Mouse (Mus musculus): Measurements from ENCODE around the gene Pth2r.

Gene Pth2r

DNA sequence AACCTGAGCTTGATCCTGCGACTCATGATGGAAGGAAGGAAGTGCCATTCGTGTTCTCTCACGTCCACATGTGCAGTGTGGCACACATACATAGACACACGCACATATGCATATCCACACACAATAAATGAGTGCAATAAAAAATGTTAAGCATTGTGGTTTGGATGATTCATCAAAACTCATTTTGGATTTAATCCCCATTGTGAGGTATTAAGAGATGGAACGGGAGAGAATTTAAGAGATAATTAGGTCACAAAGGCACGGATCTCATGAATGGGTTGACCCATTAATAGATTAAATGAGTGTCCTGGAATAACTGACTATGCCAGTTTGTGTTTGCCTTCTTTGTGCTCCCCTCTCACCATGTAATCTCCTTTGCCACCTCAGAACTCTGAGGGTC is at the start of gene Pth2r:
Pth2r (plus strand) TSS at position 301 of the 400 bp plus-strand sequence.
- no peak for DNase-seq (ENCODE audit: low read depth, low spot score)

DNA sequence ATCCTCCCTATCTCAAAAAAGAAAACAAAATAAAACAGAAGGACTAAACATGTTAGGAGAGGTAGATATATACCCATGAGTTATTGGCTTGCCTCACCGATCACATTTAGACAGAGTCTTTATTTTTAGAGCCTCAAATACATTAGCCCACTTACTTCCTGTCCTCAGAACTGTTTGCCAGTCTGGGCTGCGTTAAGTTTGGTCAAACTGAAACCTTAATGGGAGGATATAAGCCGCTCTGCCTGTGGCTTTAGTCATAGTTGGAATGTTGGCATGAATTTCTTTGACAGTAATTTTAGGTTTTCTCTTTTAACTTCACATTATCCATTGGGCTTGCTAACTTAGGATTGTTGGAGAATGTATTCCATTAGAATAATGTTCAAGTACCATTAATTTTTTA is 44.1 kb upstream of the Pth2r start:
- DNase-seq (ENCODE audit: low read depth, low spot score): peak; percentile 10

DNA sequence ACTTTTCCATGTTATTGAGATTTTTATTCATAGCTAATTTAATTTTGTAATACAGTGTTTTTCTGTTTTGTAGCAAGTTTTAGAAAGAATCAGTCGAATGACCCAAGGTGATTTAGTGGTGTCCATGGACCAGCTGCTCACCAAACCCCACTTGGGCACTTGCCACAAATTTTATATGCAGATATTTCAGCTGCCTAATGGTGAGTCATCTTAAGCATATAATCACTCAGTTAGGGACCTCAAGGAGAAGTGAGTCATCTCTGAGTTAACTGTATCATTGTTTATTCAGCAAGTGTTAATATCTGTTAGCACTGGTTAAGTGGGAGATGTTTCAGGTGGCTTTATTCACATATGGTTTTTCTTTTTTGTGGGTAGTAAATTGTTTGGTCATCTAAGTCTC is 36.2 kb upstream of the Pth2r start:
- peak; percentile 21 for DNase-seq (ENCODE audit: low read depth, low spot score)

DNA sequence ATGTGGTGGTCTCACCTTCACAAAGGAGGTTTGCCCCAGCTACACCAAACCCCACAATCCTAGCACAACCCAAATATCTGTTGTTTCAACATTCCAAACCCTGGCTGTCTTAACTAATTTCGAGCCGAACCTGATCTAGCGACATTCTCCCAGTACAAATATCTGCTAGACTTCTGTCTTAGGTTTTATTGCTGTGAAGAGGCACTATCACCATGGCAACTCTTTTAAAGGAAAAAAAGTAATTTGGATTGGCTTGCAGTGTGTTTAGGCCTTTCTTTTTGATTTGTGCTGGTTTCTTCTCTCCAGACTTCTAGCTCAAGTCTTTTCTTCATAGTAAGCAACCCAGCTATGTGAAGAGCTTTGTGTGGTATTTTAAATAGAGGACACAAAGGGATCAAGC is 1.4 kb upstream of the Pth2r start:
- DNase-seq (ENCODE audit: low read depth, low spot score): peak; percentile 47

DNA sequence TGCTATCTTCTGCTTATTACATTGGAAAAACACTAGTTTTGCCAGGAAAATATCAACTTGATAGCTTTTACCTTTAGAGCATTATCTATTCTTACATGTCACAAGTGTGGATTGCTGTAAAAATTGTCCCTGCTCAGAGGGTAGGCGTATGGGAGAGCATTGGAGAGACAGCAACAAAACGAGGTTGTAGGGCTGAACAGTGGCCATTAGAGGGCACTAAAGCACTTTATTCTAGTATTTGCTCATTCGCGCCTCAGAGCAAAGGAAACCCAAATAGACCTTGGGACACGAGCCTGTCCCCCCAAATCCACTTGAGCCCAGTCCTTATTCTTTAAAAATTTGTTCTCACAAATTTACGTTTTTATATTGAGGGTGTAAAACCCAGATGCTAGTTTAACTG is 910 bp downstream of the Pth2r start:
- peak; percentile 84 for DNase-seq (ENCODE audit: low read depth, low spot score)

DNA sequence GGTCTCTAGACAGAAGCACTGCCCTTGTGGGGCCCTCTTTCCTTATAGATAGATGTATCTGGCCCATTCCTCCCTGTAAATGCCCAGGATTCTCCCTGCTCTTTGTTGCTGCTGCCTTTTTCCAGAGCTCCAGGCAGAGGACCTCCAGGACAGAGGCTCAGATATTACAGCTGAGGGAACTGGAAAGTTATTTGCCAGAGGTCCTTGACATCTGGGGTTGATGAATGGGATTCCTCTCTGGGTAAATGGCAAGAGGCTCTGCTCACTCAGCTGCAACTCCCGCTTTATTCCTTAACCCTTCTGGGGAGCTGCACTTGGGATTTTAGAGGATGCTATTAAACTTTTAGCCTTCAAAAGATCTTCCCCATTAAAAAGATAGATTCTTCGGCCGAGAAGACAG is 26.6 kb downstream of the Pth2r start:
- DNase-seq (ENCODE audit: low read depth, low spot score): no peak

DNA sequence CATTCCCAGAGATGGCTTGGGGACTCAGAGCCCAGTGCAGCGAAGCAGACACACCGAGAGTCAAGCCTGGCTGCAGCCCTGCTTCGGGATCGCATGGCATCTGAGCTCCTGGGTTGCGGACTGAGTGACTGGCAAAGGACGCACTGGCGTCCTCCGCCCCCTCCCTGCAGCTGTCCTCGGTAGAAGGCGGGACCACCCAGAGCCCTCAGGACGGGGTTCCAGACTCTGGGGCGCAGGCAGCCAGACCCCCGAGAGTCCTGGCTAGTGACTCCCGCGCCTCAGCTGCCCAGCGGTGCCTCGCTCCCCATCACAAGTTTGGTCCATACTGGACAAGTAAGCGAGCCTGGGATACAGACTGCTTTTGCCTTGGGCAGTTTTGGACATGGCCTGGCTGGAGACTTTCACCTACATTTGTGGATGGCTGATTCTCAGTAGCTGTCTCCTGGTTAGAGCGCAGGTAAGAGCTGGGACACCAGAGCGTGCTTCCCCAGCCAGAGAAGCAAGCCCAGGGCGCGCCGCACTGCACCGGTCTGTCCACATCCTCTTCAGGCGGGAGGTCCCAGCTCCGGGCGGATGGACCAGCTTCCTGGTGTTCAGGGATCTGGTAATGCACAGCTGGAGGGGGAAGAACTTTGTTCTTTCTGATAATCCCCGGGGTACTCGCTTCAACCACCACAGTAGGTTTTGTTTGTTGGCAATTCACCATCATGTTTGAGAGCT is 29.5 kb downstream of the Pth2r start:
- peak; percentile 31 for DNase-seq (ENCODE audit: low read depth, low spot score)

DNA sequence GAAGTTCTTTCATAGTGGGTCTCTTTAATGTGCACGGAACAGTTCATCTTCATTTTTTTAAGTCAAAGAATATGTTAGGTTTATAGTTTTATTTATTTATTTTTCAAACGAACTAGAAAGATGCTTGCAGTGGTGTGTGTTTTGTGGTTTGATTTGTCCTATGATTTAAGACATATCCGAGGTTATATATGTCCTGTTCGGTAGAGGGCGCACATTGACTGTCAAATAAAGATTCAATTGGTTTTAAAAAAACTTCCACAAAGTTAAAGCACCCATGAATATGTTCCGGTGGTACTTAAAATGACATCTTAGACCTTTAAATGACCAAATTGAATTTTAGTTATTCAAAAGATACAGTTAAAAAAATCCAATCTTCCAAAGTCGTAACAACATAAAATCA is 30.3 kb downstream of the Pth2r start:
- peak; percentile 88 for DNase-seq (ENCODE audit: low read depth, low spot score)

DNA sequence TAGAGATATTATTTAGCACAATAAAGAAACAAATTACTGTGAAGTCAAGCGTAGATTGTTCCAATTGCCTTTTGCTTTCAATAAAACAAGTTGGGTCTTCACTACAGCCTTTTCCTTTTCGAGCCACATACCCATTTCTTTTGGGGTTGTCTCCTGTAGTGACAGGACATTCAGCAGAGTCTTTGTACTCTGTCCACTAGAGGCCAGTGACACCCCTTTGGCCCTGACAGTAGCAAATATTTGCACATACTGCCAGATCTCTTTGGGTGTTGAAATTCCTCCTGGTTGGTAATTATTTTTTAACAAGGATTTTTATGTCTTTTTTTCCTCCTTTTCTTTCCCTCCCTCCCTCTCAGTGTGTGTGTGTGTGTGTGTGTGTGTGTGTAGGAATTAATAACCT is 31.0 kb downstream of the Pth2r start:
- peak; percentile 50 for DNase-seq (ENCODE audit: low read depth, low spot score)

DNA sequence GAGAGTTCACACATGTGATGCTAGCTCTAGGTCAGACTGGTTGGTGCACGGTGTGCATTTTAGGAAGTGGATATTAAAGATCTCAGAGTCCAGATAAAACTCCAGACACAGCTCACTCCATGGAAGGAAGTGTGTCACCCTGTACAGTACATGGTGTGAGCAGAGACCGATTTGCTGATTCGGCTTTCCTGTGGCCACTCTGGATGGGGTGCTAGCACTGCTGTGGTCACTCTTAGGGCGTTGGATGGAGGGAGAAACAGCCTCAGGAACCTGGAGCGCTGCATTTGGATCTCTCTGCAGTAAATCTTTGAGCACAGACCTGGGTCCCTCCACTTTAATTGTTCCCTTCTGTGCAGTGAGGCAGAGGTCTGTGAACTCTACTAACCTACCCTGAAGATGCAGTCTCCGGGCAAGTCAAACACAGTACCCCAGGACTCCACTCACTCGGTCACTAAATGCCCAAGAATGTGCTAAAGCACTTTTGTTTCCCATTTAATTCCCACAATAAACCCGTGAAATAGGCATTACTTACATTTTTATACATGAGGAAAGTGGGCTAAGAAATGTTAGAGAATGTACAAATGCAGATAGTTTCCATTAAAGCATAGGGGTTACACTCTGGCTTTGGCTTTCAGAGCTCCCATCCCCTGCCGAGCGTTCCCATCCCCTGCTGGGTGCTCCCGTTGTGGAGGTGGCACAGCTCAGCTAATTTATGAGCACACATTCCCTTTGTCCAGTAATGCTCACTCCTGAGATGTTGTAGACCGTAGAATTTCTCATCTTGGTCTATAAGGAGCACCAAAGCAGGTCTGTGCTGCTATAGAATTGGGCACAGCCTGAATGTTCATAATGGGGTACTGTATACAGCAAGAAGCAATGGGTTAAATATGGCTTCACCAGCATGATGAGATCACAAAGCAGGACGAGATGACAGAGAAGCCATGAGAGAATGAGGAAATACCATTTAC is 32.5 kb downstream of the Pth2r start:
- DNase-seq (ENCODE audit: low read depth, low spot score): no peak

DNA sequence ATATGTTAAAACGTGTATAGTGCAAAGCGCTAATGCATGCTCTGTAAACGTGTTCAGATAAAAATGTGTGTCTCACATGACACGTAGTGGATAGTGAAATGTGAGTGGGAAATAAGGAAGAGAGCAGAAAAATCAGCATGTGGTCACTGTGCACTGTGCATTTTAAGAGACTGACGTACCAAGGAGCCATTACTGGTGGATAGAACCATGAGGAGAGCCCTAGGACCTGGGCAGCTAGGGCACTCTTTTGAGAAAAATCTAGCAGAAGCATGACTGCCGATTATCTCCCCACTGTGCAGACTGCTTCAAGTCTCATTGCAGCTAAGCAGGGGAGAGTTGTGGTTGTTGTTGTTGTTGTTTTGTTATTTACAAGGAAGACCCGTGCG is 33.2 kb downstream of the Pth2r start:
- DNase-seq (ENCODE audit: low read depth, low spot score): no peak

DNA sequence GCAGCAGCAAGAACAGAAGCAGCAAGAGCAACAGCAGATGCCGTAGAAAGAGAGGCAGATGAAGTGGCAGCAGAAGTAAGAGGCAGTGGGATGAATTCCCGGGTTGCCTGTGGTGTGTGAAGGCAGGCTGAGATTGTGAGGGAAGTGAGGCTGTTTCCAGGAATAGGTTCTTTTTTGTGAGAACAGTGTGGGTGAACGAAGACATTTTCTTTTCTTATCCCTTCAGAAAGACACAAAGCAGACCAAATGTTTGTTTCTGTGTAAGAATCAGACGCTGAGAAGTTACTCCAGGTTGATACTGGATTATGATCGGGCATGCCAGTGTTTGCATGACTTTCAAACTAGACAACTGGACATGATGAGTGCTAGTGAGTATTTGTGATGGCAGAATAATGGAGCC is 52.2 kb downstream of the Pth2r start:
- DNase-seq (ENCODE audit: low read depth, low spot score): peak; percentile 89

DNA sequence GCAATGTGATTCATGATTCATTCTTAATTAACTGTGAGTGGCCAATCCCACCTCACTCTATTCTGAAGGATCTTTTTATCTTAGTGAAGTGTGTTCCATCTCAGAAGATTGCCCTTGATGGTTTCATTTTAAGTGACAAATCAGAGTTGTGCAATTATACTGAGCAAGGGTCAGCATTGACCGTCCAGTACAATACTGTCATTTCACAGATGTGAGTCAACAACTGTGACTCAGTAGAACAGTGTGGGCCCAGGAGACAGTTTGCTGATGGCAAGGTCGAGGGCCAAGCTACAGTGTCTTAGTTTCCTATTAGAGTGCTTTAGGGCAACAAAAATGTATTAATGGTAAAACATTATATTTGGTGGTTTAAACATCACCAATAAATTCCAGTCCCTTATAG is 55.9 kb downstream of the Pth2r start:
- no peak for DNase-seq (ENCODE audit: low read depth, low spot score)

DNA sequence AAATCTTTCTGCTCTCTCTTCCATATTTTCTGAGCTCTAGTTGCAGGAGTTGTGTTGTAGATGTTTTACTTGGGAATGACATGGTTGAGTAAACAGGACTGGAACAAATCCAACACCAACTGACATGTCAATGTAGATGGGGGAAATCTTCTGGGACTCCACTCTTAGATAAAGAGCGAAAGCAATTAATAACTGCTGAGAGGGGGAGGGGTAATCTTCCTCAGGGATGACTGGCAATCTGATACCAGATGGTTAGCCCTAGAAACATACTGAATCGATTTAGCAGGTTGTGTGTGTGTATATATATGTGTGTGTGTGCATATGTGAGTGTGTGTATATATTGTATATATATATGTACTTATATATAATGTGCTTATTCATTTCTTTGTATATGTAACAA is 58.4 kb downstream of the Pth2r start:
- DNase-seq (ENCODE audit: low read depth, low spot score): no peak

DNA sequence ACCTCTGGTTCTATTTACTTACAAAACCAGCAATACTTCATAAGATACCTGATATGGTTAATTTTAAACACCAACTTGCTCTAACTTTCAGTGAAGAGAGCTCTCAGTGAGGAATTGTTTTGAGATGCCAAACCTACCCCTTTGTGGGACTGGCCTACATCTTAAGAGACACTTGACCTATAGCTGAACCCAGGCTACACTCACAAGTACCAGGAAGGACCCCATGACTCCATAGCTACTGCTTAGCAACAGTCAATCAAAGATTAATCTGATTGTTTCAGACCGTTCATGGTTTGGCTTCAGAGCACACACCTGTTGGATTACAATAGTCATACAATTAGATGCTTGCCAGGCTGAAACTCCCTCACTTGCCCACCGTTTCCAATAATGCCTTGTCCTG is 71.1 kb downstream of the Pth2r start:
- no peak for DNase-seq (ENCODE audit: low read depth, low spot score)

DNA sequence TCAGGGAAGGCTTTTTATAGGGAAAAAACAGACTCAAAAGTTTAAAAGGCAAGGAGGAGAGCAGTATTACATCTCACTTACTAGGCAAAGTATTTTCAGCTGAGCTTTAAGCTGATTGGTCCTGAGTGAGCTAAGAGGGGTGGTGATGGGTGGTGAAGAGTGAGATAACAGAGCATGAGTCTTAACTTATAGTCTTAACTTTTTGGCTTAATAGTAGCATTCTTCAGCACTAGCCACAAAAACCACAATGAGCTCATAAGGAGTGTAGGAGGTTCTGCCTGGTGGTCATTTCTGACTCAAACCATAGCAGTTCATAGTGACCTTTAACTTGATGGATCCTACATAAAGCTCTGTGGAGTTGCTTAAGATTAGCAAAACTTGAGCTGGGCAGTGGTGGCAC is 72.3 kb downstream of the Pth2r start:
- DNase-seq (ENCODE audit: low read depth, low spot score): no peak

DNA sequence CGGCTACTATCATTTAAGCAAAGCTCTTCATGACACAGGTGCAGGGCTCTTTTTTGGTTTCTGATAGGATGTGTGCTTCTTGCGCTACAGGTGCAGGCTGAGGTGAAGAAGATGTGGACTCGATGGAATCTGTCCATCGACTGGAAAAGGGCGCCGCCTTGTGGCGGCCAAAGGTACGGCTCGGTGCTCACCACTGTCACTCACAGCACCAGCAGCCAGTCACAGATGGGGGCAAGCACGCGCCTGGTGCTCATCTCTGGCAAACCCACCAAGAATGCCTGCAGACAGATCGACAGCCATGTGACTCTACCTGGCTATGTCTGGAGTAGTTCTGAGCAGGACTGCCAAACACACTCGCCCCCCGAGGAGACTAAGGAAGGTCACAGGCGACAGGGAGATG is 106.5 kb downstream of the Pth2r start:
- DNase-seq (ENCODE audit: low read depth, low spot score): peak; percentile 29

DNA sequence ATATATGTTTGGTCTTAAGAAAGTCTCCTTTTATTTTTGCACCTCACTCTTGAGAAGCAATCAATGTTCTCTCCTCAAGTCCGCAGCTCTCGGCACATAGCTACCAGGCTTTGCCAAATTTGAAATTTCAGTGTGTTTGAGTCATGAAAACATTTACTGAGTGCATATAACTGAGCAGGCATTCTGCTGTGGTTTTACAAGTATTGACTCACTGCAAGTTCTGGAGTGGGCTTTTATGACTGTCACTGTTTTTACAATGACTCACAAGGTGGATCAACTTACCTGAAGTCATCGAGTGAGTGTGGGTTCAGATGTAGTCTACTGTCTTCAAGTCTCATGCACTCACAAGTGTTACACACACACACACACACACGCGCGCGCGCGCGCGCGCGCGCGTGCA is 107.8 kb downstream of the Pth2r start:
- DNase-seq (ENCODE audit: low read depth, low spot score): peak; percentile 36

DNA sequence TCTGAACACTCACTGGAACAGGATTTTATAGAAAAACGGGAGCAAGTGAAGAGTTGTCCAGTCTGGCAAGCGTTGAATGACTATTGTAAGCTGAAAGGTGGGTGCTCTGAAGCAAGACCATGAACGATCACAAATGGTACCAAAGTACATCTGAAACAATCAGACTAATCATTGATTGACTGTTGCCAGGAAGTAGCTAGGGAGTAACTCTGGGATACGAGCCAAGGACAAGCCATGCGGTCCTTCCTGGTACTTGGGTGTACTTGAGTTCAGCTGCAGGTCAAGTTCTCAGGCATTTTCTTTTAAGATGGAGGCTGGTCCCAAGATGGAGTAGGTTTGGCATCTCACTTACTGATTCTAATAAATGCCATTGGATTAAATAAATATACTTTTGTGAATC is 125.6 kb downstream of the Pth2r start:
- no peak for DNase-seq (ENCODE audit: low read depth, low spot score)

DNA sequence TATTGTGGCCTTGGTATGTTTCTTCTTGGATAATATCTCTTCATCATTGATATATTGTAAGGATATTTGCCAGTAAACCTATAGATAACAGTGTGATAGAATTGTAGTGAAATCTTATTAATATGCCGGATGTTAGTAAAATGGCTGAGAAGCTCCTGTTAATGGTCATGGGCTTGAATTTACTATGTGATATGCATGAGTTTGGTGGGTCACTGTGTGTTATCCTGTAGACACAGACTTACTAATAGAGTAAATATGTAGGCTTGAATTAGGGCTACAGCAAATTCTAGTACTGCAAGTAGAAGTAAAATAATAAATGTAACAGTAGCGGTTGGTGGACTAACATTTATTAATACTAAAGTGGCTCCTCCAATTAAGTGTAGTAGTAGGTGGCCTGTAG is 139.1 kb downstream of the Pth2r start:
- DNase-seq (ENCODE audit: low read depth, low spot score): no peak

DNA sequence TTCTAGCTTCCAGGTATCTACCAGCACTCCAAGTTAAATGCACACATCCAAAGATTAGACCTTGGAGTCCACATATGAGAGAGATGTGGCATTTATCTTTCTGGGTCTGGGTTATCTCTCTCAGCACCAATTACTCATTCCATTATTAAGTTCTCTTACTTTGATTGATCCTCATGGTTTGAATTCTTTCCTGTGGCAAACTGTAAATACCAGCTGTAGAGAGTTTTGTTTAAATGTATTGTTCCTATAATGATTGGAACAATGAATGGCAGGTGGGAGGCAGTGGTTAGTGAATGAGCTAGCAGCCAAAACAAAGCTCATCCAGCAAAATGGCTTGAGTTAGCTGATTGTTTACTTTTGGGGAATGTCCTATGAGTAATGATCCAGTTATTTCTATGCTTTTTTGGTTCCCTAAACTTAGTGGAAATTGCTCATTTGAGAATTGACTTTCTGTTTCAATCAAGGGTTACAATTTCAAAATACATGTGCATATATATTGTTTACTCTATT is 140.7 kb downstream of the Pth2r start:
- no peak for DNase-seq (ENCODE audit: low read depth, low spot score)
